Mouse (Mus musculus): ENCODE results near the gene Gm20683.

Gene Gm20683

DNA sequence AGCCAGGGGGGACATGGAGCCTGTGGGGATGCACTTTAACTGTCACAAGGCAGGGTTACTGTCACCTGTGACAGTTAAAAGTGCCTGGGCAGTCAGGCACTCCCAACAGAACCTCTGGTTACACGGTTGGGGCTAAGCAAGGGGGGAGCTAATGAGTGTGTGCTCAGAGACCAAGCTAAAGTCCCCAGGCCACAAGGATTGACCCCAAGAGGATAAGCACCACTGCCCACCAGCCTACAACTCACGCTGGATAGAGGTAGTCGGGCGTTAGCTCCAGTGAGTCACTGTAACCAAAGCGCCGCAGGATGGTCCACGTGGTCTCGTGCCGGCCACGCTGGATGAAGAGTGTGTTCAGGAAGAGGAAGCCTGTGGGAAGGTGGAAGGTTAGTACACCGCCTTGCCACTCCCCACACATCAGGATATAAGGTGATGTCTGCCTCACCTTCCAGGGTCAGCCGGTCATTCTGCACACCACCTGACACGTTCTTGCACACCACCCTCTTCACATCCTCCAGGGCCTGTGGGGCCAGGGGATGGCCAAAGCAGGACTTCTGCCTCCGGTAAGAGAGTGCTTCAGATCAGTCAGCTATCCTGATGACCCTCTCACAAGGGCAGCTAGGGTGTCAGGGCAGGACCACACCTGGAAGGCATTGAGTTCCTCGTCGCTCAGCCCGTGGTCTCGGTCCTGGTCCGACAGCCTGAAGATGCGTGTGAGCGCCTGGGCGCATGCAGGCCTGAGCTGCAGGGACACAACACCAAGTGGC, at the start of gene Gm20683:
TSS of gene Gm20683 (minus strand) at position 647 of the 764 bp plus-strand sequence.
- no peak for DNase-seq (ENCODE audit: low spot score)

GRCm38 (mm10) chr17:25888837-25889236, 47.3 kb upstream of the Gm20683 start:
- no peak for DNase-seq (ENCODE audit: low spot score)

DNA sequence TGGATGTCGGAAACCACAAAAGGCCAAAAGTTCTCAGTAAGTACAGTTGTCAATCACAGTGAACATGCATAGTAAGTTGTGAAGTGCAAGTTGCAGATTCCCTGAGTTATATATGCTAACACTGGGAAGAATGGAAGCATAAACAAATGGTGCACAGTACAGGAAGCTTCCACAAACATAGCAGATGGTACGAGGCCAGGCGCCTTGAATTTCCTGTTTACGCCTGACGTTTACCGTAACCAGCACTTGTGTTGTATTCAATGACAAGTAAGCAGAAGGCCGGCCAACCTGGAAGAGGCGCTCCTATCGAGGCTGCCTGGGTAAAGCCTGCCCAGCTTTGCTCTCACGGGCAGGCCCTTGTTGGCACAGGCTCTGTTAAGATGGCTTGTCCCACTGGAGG, 45.9 kb upstream of the Gm20683 start:
- no peak for DNase-seq (ENCODE audit: low spot score)

- no peak for DNase-seq (ENCODE audit: low spot score)
Observed at GRCm38 (mm10) chr17:25886806-25887205, 45.2 kb upstream of the Gm20683 start.

DNA sequence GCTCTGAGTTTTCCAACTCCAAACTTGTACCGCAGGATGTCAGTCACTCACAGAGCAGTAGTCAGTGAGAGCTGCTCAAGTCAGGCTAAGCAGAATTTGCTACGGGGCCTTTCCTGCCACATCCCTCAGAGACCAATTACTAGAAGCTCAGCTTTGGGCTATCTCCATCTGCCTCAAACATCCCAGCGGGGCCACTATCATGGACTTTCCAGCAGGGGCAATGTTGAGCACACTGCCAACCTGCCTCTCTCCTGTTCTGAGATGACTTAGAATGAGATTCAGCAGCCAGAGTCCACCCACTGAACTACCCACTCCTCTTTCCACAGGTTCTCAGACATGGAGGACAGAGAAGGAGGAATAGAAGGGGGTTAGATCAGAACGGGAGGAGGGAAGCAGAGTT, 44.1 kb upstream of the Gm20683 start:
- no peak for DNase-seq (ENCODE audit: low spot score)

DNA sequence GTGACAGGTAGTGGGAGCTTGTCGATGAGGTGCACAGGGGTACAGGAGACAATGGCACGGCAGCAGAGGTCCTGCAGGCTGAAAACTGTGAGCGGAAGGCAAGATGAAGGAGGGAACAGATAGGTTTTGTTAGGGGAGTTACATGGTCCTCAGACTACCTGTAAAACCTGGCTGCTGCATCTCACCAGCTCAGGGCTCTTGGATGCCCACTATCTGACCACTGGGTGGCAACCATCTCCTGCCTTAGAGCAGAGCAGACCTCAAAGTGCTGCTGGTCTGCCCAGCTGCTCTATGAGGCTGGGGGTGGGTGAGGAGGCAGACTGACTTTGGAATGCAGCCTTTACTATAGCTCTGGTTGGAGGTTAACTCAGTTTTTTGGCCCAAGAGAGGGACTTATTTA, 42.3 kb upstream of the Gm20683 start:
- DNase-seq (ENCODE audit: low spot score) = no peak

DNA sequence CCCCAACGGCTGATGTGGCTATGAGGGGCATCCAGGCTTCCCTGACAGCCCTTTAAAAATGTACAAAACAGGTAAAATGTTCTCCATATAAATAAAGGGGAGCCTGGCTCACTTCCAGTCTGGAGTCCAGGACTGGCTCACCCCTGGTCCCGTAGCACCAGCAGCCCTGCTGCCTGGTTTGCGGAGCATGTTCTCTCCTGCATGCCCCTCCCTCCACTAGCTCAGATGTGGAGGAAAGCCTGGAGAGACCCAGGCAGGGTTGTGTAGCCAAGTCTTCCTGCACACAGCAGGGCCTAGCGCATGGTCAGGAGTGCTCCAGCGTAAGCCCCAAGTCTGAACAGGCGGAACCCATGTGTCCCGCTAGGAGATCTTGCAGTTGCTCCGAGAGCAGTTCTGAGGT, 41.7 kb upstream of the Gm20683 start:
- DNase-seq (ENCODE audit: low spot score) = no peak

- DNase-seq (ENCODE audit: low spot score) = no peak
Observed at GRCm38 (mm10) chr17:25882306-25882705, 40.7 kb upstream of the Gm20683 start.

DNA sequence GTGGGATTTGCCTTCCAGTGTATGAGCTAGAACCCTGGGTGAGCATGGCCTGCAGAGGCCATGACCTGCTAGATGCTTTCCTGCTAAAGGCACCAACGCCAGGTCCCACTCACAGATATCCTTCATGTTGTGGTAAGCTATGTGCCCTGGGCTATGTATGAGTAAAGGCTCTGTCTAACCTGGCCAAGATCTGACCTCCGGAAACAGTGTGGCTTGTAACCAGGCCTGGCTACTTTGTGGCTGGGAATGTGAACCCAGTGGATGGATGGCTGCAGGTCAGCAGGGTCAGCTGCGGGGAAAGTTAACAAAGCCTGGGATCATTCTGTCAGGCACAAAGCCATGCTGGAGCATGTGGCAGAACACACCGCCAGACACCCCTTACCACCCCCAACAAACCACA, 40.1 kb upstream of the Gm20683 start:
- DNase-seq (ENCODE audit: low spot score) = no peak

DNA sequence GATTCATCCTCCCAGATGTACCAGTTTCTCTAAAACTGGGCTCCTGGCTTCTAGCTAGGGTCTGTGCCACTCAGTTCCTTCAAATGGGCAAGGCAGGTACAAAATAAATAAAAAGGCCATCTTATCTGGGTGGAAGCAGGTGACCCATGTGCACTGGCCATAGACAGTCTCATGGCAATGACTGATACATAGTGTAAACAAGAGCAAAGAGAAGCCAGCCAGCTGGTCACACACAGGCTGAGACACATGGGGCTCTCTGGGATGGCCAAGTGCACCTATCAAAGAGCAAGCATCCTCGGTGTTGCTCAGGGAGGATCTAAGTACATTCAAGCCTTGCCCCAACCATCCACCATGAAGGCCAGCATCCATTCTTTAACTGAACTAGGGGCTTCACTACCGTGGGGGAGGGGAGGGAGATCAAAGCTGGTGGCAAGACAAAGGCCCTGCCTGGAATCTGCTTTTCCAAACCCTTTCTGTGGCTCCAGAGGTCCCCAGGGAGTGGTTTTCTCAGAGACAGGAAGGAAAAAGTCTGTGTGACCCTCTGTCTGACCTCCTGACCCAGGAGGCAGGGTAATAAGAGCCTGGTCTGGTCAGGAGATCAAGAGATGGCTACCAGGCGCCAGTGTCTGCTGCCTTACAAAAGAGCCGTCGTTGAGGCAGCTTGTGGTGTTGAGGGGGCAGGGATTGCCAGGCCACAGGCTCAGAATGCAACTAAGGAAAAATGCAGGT, 39.5 kb upstream of the Gm20683 start:
- no peak for DNase-seq (ENCODE audit: low spot score)

- no peak for DNase-seq (ENCODE audit: low spot score)
Observed at GRCm38 (mm10) chr17:25880196-25880910, 38.8 kb upstream of the Gm20683 start, which contains the start of gene Wfikkn1. TSS of gene Wfikkn1 (minus strand) at chr17:25880858.

GRCm38 (mm10) chr17:25879750-25880149, 38.2 kb upstream of the Gm20683 start:
- DNase-seq (ENCODE audit: low spot score) = no peak

- no peak for DNase-seq (ENCODE audit: low spot score)
Observed at GRCm38 (mm10) chr17:25879261-25879660, 37.7 kb upstream of the Gm20683 start.

GRCm38 (mm10) chr17:25878611-25879180, 37.1 kb upstream of the Gm20683 start:
- DNase-seq (ENCODE audit: low spot score) = no peak

DNA sequence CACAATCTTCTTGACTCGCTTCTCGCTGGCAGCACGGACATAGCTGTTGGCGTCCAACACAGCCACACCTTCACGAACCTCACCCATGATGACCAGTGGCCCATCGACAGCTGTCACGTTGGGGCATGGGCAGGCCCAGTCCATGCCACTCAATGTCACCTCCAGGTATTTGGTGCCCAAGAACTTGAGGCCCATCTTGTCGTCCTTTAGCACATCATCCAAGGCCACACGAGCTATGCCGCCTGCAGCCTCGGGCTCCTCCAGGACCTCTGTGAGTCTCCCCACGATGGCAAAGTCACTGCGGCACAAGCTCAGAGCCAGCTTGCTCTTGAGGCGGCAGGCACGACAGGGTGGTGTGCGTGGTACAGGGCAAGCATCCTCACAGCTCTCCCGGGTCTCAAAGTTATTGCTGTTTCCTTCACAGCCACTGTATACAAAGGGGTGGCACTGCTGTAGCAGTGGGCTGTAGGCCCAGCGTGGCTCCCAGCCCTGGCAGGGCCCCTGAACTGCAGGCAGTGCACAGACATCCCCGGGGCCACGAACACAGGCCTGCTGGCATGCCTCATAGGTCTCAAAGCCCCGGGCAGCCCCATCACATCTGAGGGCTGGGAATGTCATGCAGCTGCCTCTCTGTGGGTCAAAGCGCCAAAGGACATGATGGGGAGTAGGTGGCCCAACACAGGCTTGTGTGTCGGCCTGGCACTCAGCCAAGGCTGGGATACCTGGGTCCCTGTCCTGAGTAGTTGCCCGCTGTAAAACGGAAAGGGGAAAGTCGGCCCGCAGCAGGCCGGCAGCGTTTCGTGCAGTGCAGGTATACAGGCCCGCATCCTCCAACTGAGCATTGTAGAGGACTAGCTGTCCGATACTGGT, 36.4 kb upstream of the Gm20683 start:
- DNase-seq (ENCODE audit: low spot score) = no peak

- no peak for DNase-seq (ENCODE audit: low spot score)
Observed at GRCm38 (mm10) chr17:25877025-25877424, 35.5 kb upstream of the Gm20683 start.

DNA sequence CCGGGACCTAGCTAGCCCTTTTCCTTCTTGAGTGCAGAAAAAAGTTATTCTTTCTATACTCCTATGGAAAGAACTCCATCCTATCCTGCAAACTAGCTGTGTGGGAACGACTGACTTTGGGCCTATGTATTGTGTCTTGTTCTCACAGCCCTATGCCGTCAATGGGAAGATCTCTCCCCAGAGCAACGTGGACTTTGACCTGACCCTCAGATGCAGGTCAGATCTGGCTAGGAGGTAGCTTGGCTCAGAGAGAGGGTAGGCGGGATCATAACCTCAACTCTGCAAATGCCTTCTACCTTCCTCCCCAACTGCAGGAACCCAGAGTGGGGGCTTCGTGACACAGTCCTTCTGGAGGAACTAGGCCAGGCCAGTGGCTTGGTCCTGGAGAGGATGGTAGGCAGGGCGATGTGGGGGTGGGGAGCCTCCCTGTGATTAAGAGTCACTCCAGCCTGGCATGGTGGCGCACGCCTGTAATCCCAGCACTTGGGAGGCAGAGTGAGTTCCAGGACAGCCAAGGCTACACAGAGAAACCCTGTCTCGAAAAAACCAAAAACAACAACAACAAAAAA, 34.9 kb upstream of the Gm20683 start:
- no peak for DNase-seq (ENCODE audit: low spot score)

GRCm38 (mm10) chr17:25875171-25876136, 33.9 kb upstream of the Gm20683 start:
- DNase-seq (ENCODE audit: low spot score) = peak; percentile 90

GRCm38 (mm10) chr17:25874721-25875170, 33.2 kb upstream of the Gm20683 start, which contains the start of gene Mettl26:
TSS of gene Mettl26 (plus strand) at chr17:25875074.
- DNase-seq (ENCODE audit: low spot score) = peak; percentile 82
